Mouse (Mus musculus) heart, postnatal 36 days (tissue): Measurements from ENCODE around the gene Mpp6. TPM values are rescaled to one million over a fixed set of nuclear protein-coding genes. Genes with fewer than 3 reads are reported as not detected.

Experiments used
- DNase-seq, 2 experiments: peaks; one replicate each; pipeline ENCODE4 v3.0.0; 2021 to 2022
- intact Hi-C: fragments of 180-260 bp; cut with DNase I; formaldehyde crosslinking; loops from one replicate; pipeline ENCODE4 v1.15.1; 2025
- total RNA-seq, 2 experiments: library from RNA; stranded (reverse); gene quantifications; 2 replicates each; pipeline ENCODE4 v1.2.3; 2021

The Mpp6 gene
- total RNA-seq = 10 to 100 TPM; 59.2 to 64.2 TPM

DNA sequence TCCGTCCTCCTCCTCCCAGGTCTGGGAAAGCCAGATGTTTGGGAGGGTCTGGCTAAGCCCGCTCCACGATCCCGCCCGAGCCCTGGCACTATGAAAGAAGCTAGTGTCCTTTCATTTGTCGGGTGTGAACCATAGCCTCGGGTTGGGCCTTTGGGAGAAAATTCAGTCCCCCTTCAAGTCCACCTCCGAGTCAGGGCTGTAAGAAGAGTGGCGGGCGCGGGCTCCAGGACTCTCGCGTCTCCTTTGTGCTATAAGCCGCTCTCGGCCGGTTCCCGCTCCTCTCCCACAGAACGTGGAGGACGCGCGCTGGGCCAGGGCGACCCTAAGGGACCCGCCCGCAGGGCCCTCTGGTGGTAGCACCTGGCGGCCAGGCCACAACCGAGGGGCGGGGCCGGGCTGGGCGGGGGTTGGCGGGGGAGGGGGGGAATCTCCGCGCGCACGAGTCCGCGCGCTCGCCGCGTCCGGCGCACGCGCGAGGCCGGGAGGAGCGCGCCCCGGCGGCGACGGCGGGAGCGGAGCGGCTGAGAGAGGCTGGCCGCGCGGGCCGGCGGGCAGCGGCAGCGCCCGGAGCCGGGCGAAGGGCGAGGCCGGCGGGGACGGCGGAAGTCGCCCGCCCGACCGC lies at the start of gene Mpp6:
Mpp6 (plus strand) TSS at position 485 of the 622 bp plus-strand sequence.
- intact Hi-C loops = loop anchor here (5.0 kb wide), 4 partner anchors 52 to 593 kb away; no protein-coding TSS in a partner anchor
- DNase-seq = peak; percentile 78 to 86

DNA sequence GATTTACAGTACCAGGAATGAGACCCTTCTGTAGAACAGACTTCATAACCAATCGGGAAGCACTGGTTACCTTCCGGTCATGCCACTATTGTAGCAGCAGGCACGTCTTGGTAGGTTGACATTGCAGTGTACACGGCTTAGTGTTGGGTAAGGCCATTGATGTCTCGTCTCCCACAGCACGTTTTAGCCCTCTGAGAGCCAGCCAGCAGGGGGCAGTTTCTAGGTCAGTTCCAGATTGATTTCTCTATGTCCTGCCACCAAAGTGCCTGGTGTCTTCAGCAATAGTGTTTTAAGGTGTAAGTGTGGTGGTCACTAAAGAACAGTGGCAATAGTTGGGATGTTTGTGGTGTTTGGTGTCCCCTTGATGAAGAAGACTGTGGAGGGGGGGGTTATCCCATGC lies 43.9 kb upstream of the Mpp6 start:
- intact Hi-C loops = no loop called here
- DNase-seq = no peak

DNA sequence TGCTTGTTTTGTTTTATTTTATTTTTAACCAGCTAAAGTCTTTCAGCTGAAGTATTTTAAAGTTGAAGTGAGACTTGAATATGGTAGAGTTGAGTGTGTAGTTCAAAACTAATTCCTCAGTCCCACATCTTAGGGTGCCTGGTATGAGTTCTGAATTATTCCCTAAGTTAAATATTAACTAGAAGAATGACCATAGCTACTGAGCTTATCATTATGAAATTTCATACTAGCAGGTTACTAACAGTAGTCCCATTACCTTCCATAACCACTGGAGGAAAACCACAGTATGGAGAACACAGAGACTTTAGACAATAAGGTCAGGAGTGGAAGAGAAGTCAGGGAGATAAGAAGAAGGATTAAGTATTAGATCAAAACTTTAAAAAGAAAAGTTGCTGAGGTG lies 41.6 kb upstream of the Mpp6 start:
- no peak for DNase-seq
- intact Hi-C loops = no loop called here

- intact Hi-C loops = no loop called here
- DNase-seq = no peak
These were observed 34.8 kb upstream of the Mpp6 start for GRCm38 (mm10) chr6:50075248-50075647.

GRCm38 (mm10) chr6:50076473-50076872 lies 33.6 kb upstream of the Mpp6 start:
- intact Hi-C loops = no loop called here

GRCm38 (mm10) chr6:50080431-50080830 lies 29.6 kb upstream of the Mpp6 start:
- DNase-seq = peak in 1 of 2 experiments; percentile 13
- intact Hi-C loops = no loop called here

More at GRCm38 (mm10) chr6:50076473-50076872, 33.6 kb upstream of the Mpp6 start:
- no peak for DNase-seq

GRCm38 (mm10) chr6:50085206-50085605 lies 24.8 kb upstream of the Mpp6 start:
- intact Hi-C loops = no loop called here
- no peak for DNase-seq

DNA sequence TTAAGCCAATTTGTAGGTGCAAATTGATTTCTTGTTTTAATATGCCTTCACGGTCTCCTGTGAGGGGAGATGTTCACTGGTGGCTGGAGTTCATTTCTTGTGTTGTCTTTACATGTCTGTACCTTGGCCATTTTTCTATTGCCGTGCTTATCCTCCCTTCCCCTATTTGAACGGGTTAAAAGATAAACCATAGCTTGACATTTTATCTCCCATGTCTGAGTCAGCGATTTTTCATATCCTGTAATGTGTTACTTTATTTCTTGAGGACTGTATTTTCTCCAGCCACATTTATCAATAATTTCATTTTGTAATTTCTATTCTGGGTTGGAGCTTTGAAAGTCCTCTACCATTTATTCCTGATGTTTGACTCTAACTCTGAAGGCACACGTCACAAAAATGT lies 20.7 kb upstream of the Mpp6 start:
- no peak for DNase-seq
- intact Hi-C loops = no loop called here

- intact Hi-C loops = no loop called here
- peak in 1 of 2 experiments; percentile 15 for DNase-seq
These were observed 19.8 kb upstream of the Mpp6 start for GRCm38 (mm10) chr6:50090221-50090620.

GRCm38 (mm10) chr6:50091462-50092154 lies 18.4 kb upstream of the Mpp6 start:
- intact Hi-C loops = no loop called here
- no peak for DNase-seq

DNA sequence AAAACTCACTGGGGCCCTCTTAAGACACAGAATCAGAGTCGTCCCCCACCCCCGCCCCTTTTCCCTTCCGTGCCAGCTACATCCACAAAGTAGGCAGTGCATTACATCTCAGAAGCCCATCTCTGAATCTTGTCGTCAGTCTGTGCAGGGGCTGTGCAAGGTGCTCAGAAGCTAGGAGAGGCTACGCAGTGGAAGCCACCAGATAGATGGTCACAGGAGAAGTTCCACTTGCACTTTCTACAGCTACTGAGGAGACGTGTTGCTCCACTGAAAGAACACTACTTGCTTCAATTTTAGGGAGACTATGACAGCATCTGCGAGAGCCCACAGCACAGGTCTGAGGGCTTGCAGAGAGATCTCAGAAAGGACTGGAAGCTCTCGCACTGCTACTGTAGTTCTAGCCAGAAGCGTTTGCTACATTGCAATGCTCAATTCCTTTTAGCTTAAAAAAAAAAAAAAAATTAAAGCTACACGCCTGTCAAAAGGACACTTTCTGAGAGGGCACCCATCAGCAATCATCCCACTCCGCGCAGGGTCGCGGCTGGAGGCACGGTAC lies 762 bp upstream of the Mpp6 start:
- DNase-seq = peak; percentile 5 to 10
- intact Hi-C loops = loop anchor here (5.0 kb wide), 1 partner anchor 177 kb away; no protein-coding TSS in a partner anchor

GRCm38 (mm10) chr6:50110379-50110941 lies 419 bp downstream of the Mpp6 start:
- intact Hi-C loops = loop anchor here (5.0 kb wide), 3 partner anchors 52 to 593 kb away; no protein-coding TSS in a partner anchor
- peak in 1 of 2 experiments; percentile 34 for DNase-seq

DNA sequence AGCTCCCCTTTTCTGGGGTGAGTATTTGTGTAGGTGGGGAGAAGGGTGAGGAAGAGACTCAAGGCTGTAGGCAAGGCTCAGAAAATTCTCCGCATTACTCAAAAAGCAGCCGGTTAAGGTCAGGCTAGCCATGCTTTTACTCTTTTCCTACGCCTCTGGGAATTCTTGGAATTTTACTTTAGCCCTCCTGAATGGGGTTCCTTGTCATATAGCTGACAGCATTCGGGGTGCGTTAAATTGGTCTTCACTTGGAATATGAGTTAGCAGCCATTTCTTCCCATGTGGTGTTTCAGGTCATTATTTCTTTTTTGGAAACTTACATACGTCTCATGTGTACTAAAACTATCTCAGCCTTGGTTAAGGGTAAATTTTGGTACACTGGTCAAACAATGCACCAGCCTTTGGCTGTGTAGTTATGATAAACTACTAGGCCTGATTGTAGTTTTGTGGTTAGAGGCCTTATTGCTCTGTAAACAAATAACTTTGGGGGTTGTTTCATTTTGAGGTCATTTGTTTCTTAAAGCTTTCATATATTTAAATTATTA lies 1.1 kb downstream of the Mpp6 start:
- no peak for DNase-seq
- intact Hi-C loops = loop anchor here (5.0 kb wide), 3 partner anchors 51 to 594 kb away; no protein-coding TSS in a partner anchor

- peak; percentile 92 to 97 for DNase-seq
- intact Hi-C loops = loop anchor here (1.0 to 5.0 kb wide), 5 partner anchors 50 to 595 kb away; no protein-coding TSS in a partner anchor
These were observed 2.7 kb downstream of the Mpp6 start for GRCm38 (mm10) chr6:50112775-50113174.

DNA sequence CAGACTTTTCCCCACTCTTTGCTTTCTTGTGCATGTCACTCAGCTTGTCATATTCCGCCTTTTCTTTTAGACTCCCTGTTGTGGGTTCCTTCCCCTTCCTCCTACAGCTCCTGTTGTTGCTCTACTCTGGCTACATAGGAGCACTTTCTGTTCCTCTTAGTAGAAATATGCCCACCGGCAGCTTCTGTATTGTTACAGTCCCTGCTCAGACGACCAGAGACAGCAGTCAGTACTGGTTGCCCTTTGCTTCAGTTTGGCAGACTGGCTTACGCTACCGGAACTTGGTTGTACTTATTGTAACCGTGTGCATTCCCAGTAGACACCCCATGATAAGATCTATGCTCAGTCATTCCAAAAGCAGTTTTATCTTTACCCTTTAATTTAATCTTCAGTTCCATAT lies 4.2 kb downstream of the Mpp6 start:
- intact Hi-C loops = loop anchor here (5.0 kb wide), 3 partner anchors 48 to 597 kb away; no protein-coding TSS in a partner anchor
- DNase-seq = peak in 1 of 2 experiments; percentile 8

- intact Hi-C loops = no loop called here
- no peak for DNase-seq
These were observed 10.9 kb downstream of the Mpp6 start for GRCm38 (mm10) chr6:50120931-50121330.

- intact Hi-C loops = no loop called here
- no peak for DNase-seq
These were observed 12.8 kb downstream of the Mpp6 start for GRCm38 (mm10) chr6:50122835-50123234.

DNA sequence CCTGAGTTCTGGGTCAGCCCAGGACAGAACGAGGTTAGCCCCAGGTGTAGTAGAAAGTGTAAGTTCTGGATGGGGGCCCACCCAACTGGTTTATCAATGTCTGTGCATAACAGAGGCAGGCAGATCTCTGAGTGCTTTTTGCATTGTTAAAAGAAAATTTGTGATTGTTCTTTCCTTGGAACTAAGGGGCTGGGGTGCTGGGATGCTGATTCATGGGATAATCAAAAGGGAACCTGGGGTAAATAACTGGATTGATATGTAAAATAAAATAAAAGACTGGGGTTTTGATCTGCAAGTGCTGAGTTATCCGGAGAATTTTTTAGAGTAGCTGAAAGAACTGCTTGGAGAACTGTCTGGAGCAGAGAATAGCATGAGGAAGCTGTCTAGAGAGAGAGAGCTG lies 14.2 kb downstream of the Mpp6 start:
- DNase-seq = no peak
- intact Hi-C loops = no loop called here

- no peak for DNase-seq
- intact Hi-C loops = no loop called here
These were observed 16.3 kb downstream of the Mpp6 start for GRCm38 (mm10) chr6:50126331-50126730.

DNA sequence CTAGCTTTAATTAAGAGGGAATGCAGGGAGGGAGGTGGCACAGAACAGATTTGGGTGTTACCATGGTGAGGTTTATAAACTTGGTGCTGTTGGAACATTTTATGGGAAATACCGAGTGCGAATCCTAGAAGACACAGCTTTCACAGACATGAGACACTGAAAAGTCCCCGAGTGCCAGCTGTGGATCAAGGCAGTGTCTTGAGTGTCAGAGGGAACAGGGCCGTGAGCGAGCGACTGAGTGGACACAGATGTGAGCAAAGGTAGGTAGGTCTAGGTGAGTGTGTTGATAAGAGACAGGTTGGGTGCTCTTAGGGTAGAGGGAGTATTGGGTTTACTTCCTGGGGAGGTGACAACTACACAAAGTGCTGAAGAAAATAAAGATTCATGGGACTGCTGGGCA lies 17.5 kb downstream of the Mpp6 start:
- no peak for DNase-seq
- intact Hi-C loops = no loop called here

- intact Hi-C loops = no loop called here
- no peak for DNase-seq
These were observed 27.6 kb downstream of the Mpp6 start for GRCm38 (mm10) chr6:50137651-50138050.
